Mouse (Mus musculus): Measurements from ENCODE around the gene Rpl26. TPM values are rescaled to one million over a fixed set of nuclear protein-coding genes. Genes with fewer than 3 reads are reported as not detected.

Rpl26 gene
- total RNA-seq, 1 experiment from 2014 or later, result 1,094 TPM

GRCm38 (mm10) chr11:68888653-68889052 is 12.7 kb upstream of the Rpl26 start:
- DNase-seq, result no peak

- no peak for DNase-seq
Observed at GRCm38 (mm10) chr11:68890625-68891024, 10.8 kb upstream of the Rpl26 start.

GRCm38 (mm10) chr11:68891823-68892222 is 9.6 kb upstream of the Rpl26 start:
- no peak for DNase-seq

- no peak for DNase-seq
Observed at GRCm38 (mm10) chr11:68892233-68892832, 9.1 kb upstream of the Rpl26 start.

DNA sequence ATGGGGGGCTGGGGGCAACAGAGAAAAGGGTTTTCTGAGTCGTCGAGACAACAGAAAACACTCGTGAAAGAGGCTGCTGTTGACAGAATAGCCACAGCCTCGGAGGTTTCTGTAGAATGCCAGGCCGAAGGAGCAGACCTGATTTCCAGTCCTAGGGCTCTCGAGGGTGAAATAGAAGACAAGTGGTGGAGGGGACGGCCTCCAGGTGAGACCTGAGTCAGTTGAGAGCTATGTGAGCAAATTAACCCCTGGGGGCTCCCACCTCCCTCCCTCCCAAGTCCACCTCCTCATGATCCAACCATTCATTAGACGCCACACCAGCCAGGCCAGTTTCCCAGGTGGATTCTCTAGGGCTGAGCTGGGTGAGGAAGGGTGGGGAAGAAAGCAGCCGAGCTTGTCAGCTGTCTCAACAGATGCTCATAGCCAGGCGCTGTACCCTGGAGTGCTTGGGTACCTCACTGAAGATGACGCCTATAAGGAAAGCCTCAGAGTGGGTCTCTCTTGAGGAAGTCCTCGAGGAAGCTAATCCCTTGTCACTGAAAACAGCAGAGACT is 7.4 kb upstream of the Rpl26 start:
- no peak for DNase-seq

GRCm38 (mm10) chr11:68896247-68896646 is 5.1 kb upstream of the Rpl26 start:
- no peak for DNase-seq

- DNase-seq, result no peak
Observed at GRCm38 (mm10) chr11:68897120-68897519, 4.3 kb upstream of the Rpl26 start.

DNA sequence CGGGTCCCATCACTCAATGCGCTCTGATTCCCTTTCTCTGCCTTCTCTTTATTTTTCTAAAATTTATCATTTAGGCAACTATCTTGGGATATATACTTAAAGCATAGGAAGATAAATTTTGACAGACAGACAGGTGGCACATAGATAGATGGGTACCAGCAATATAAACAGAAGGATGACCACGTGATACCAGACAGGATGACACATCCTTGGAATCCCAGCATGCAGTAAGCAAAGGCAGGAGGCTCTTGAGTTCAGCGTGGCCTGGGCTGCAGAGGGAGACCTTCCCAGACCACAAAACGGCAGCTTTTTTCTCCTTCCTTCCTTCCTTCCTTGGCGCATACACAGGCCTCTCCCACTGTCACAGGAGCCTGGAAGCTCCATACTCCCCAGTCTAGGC is 3.5 kb upstream of the Rpl26 start:
- DNase-seq, result no peak

DNA sequence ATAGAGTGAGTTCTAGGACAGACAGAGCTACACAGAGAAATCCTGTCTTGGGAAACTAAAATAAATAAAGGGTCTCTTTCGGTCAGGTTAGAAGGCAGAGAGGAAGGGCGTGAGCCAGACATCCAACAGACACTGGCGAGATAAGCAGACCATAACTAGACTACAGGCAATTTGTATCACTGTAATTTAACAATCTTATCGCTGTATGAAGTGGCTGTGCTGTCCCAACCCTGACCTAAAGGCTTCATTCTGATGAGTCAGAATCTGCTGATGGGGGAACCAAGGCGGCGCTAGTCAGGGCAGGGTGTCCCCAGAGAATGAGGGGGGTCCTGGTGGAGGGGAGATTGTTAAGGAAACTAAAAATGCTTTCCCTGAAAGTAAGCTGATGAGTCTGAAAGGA is 2.6 kb upstream of the Rpl26 start:
- peak; percentile 22 for DNase-seq

DNA sequence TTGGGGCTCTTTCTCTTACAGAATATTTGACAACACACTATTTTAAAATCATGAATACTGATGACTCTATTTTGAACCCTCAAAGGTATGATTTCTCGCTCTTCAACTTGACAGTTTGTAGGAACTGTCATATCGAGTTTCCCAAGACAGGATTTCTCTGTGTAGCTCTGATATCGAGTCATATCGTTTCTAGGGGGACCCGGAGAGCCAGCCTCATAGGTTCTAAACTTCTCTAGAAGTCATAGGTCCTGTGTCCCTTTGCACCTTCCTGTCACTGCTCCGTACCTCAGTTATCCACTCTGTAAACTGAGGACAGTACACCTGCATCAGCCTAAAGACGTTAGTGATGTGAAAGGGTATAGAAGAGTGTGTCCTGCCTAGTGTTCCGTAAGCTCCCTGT is 1.6 kb upstream of the Rpl26 start:
- no peak for DNase-seq

DNA sequence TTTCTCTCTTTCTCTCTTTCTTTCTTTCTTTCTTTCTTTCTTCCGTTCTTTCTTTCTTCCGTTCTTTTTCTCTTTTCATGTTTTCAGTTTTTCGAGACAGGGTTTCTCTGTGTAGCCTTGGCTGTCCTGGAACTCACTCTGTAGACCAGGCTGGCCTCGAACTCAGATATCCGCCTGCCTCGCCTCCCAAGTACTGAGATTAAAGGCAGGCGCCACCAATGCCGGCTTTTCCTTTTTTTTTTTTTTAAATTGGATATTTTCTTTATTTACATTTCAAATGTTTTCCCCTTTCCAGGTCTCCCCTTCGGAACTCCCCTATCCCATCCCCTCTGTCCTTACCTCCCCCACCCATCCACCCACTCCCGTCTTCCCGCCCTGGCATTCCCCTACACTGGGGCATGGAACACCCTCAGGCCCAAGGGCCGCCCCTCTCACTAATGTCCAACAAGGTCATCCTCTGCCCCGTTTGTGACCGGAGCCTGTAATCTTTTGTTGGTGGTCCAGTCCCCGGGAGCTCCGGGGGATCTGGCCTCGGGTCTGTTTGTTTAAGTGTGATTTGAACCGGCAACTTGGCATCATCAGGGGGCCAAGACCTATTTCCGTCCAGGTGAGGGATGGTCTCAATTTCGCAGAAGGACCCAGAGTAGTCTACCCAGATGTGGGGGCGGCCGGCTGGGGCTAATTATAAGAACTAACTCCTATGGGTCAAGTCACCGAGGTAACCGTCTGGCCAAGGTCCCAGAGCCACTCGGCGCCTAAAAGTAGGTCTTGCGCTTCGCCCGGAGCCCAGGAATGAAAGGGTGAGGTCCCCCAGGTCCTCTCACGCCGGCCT is 648 bp upstream of the Rpl26 start:
- no peak for DNase-seq

DNA sequence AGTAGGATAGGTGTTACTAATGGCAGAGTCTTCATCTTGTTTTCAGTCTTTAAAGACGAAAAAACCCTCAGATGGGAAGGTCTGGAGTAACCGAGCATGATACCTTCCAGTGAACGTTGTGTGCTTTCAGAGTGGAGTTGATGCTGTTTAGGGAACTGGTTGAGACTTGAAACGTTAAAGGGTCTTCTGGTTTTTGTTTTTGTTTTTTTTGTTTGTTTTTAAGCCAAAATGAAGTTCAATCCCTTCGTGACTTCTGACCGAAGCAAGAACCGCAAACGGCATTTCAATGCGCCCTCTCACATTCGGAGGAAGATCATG is 623 bp downstream of the Rpl26 start:
- DNase-seq, result no peak

- no peak for DNase-seq
Observed at GRCm38 (mm10) chr11:68902367-68902766, 984 bp downstream of the Rpl26 start.

GRCm38 (mm10) chr11:68902823-68903222 is 1.4 kb downstream of the Rpl26 start:
- no peak for DNase-seq

- DNase-seq, result no peak
Observed at GRCm38 (mm10) chr11:68903775-68904174, 2.4 kb downstream of the Rpl26 start.

GRCm38 (mm10) chr11:68904375-68905137 is 3.2 kb downstream of the Rpl26 start:
- DNase-seq, result peak; percentile 82

GRCm38 (mm10) chr11:68905138-68905531 is 3.8 kb downstream of the Rpl26 start:
- DNase-seq, result no peak

DNA sequence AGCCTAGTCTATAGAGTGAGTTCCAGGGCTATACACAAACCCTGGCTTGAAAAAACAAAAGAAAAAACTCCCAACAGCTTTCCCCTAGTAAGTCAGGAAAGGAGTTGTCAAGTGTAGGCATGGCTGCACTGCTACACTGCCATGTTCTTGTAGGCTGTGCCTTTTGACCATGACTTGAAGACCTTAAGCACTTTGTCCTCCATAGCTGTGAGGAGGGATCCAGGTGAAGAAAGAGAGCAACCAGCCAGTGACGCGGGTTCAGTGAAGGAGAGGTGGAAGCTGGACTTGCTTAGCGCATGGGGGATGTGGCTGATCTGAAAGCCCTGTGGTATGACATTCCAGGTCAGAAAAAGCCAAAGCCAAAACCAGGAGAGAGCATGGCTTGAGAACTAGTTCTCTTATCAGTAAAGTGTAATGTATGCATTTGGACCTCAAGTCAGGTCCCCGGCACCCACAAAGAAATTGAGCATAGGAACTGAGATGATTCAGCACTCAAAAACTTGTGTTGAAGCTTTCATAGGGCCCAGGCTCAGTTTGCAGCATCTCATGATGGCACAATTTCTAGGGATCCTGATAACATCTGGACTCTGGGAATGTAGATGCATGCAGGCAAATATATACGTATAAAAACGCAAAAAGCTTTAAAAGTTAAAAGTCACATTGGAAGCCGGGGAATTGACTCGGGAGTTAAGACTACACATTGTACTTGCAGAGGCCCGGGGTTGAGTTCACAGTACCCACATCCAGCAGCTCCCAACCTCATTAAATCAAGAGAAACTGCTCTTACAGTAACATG is 4.5 kb downstream of the Rpl26 start:
- DNase-seq, result no peak

DNA sequence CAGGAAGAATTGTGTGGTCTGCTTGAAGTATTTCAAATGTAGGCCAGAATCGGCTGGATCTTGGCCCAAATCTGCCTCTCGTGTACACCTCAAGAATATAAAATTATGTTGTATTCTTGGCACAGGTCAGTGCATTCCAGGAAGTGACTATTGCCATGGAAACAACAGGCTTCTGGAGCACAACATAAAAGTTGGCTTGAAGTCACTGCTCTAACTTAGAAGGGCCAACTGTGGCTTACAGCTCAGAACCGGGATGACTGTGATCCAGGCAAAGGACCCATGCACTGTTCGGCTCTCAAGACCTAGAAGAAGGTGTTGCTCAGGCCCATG is 5.0 kb downstream of the Rpl26 start:
- no peak for DNase-seq

- DNase-seq, result no peak
Observed at GRCm38 (mm10) chr11:68907251-68907650, 5.9 kb downstream of the Rpl26 start.

DNA sequence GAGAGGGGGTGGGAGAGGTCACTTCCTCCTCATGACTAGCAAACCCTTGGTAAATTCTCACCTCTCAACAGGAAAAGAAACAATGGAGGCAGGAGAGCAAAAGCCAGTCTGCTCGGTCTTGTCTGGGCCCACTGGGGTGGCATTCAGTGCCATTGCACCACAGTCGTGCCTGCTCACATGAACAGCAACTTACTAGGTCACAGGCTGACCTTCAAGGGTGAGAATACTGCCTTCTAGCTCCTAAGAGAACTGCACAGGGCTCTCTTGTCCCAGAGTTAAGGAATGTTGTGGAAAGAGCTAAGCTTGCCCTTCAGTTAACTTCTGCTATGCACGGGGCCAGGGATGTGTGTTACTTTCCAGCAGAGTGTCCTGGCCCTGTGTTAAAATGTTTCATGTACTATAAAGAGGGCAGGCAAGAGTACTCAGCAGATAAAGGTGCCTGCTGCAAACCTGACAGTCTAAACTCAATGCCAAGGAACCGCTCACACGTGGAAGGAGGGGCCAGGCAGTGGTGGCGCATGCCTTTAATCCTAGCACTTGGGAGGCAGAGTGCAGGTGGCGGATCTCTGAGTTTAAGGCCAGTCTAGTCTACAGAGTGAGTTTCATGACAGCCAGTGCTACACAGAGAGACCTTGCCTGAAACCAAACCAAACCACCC is 7.6 kb downstream of the Rpl26 start:
- peak; percentile 47 for DNase-seq

Data from adrenal gland, postnatal 14 days (tissue).